Mouse (Mus musculus) gastrocnemius, adult 8-10 months (tissue): ENCODE measurements around the gene Nuak1. TPM values are rescaled to one million over a fixed set of nuclear protein-coding genes. Genes with fewer than 3 reads are reported as not detected.

Experiments
- DNase-seq, 2 experiments: peaks; one replicate each; pipeline ENCODE4 v3.0.0; 2022; ENCODE audit warnings: low spot score in 2 of 2
- total RNA-seq, 4 experiments: library from RNA; stranded (reverse); gene quantifications; 2 replicates each; pipeline ENCODE4 v1.2.4; 2022

Gene Nuak1
- total RNA-seq, 4 experiments from 2014 or later = 16.4 to 23.6 (median 17.2) TPM

DNA sequence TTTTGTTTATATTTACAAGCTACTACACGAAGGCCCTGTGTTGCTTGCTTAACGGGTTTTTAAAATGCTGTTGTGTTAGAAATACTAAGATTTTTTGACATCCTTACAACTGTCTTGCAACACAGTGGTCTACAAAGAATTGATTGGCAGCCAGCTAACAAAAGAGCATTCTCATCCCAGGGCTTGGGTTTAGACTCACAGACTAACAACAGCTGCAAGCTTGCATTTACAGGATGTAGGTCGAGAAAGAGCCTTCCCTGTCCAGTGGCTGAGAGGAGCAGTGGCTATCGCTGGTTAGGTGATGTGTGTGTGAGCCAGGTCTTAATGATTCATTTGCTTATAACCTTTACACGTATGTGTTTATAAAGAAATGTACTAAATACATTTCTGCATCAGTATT, 94.7 kb downstream of the Nuak1 start:
- no peak for DNase-seq

DNA sequence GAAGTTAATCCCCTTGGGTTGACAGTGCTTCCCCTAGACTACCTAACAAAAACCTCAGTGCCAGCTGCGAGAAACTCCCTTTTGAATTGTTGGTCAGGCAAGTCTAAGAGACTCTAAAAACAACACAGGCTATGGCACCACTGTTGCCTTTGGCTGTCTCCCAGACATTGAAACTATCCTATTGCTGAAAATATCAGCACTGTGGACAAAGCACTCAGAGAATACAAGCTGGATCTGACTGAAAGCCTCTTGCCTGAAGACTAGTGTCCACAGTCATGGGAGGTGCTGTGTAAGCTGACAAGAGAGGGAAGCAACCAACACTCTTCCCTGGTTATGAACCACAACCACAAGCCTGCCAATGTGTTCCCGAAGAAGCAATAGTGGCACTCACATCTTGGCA, 96.9 kb downstream of the Nuak1 start:
- DNase-seq = no peak

DNA sequence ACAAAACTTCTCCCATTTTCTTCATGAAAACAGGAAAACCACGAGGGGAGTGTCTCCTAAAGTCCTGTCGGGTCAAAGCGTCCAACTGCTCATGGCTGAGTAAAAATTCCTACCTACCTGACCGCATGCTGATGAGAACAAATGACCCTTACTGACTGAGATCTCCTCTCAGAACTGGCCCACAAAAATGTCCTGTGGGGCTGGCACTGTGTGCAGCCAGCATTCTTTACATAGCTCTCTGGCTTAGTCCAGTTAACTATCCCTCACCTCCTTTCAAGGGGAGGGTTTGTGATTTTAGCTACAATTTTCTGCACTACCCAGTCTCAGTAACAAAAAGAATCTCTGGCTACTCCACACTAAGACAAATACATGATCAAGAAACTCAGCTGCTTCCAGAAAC, 100.9 kb downstream of the Nuak1 start:
- DNase-seq = no peak

GRCm38 (mm10) chr10:84338752-84339151, 101.6 kb downstream of the Nuak1 start:
- DNase-seq = no peak

DNA sequence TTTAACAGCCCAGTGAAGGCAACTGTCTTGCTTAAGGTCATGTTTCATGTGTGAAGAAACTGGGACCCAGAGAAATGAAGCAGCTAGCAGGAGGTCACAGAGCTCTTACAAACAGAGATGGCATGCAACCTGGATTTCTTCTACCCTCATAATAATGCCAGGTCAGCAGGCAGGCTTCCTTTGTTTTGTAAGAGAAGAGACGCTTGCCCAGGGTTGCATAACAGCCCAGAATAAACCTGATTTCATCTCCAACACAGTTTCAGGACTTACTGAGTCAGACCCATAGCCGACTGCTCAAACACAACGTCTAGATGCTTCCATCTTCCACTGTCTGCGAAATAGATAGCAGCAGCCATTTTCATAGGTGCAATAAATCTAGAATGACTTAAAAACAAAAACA, 105.0 kb downstream of the Nuak1 start:
- no peak for DNase-seq

GRCm38 (mm10) chr10:84329822-84330221, 110.6 kb downstream of the Nuak1 start:
- no peak for DNase-seq

DNA sequence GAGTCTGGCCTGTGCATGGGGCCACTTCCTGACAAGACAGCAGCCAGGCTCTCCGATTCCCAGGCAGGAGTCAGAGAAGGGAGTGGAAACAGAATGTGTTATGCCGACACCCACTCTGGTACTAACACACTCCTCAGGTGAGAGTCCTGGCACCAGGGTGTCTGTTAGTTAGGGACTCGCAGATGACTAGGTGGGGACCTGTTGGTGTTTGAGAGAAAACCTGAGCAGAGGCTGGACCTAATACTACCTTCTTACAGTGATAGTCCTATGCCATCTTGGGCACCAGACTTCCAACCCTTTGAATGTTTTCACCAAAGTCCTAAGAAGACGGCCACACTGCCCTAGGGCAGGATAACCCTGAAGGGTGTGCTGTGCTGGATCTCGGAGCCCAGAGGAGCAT, 111.1 kb downstream of the Nuak1 start:
- no peak for DNase-seq

GRCm38 (mm10) chr10:84324018-84324417, 116.4 kb downstream of the Nuak1 start:
- DNase-seq = no peak

Other genes starting within 250 kb of the Nuak1 start
- 1 to 10 TPM; 5.3 to 7.8 (median 5.7) TPM for gene Ckap4, start 93.5 kb upstream of the Nuak1 start, total RNA-seq
- gene Tcp11l2, start 136.0 kb upstream of the Nuak1 start, total RNA-seq = 10 to 100 TPM; 31.0 to 44.5 (median 39.1) TPM
- gene Polr3b, start 181.7 kb upstream of the Nuak1 start, total RNA-seq = 1 to 10 TPM; 8.6 to 9.5 (median 8.7) TPM